Mouse (Mus musculus) liver, adult 2 months (tissue): Measurements from ENCODE around the gene Pnmt. TPM values are rescaled to one million over a fixed set of nuclear protein-coding genes. Genes with fewer than 3 reads are reported as not detected.
A peak's percentile ranks its signal among the peaks of the same experiment; 100 is the strongest.

Experiments used
- DNase-seq: peaks from one replicate; pipeline ENCODE4 v3.0.0-alpha.2; 2011; ENCODE audit warnings: low read depth, low spot score; ENCODE audit errors: extremely low read depth
- H3K27ac ChIP-seq: fragments of 200-500 bp; replicated peaks from 2 replicates; pipeline ENCODE4 v1.5.1; 2012; ENCODE audit warnings: low read depth, mild to moderate bottlenecking, control low read depth, inconsistent platforms, low read length; ENCODE audit not compliant: insufficient read depth
- H3K27me3 ChIP-seq: fragments of 200-500 bp; 2 replicates; pipeline ENCODE4 v1.6.1; 2012; ENCODE audit warnings: mild to moderate bottlenecking, moderate library complexity, low read length, inconsistent platforms; ENCODE audit not compliant: control insufficient read depth, insufficient read depth
- H3K36me3 ChIP-seq: fragments of 200-500 bp; 2 replicates; pipeline ENCODE4 v1.6.1; 2012; ENCODE audit warnings: low read length, inconsistent platforms; ENCODE audit not compliant: control insufficient read depth, insufficient read depth
- H3K4me1 ChIP-seq: fragments of 200-500 bp; 2 replicates; pipeline ENCODE4 v1.6.1; 2011; ENCODE audit warnings: low read length; ENCODE audit not compliant: control insufficient read depth, insufficient read depth
- H3K4me3 ChIP-seq: fragments of 200-500 bp; 2 replicates; pipeline ENCODE4 v1.5.1; 2011; ENCODE audit warnings: low read depth, mild to moderate bottlenecking, control low read depth, low read length, moderate library complexity; ENCODE audit not compliant: insufficient read depth
- H3K79me2 ChIP-seq: fragments of 200-500 bp; 2 replicates; pipeline ENCODE4 v1.6.1; 2012; ENCODE audit warnings: inconsistent platforms, mild to moderate bottlenecking, low read length, moderate library complexity; ENCODE audit not compliant: control insufficient read depth, insufficient read depth
- H3K9ac ChIP-seq: fragments of 200-500 bp; 2 replicates; pipeline ENCODE4 v1.6.1; 2012; ENCODE audit warnings: low read depth, mild to moderate bottlenecking, control low read depth, inconsistent platforms, low read length
- CTCF ChIP-seq: fragments of 200-500 bp; IDR thresholded peaks from 2 replicates; pipeline ENCODE4 v1.5.1; 2011; ENCODE audit warnings: low read depth, low read length, control low read depth
- POLR2A ChIP-seq: fragments of 200-500 bp; IDR thresholded peaks from 2 replicates; pipeline ENCODE4 v1.6.1; 2011; ENCODE audit warnings: low read length, control low read depth; ENCODE audit not compliant: insufficient read depth; ENCODE audit errors: extremely low read depth
- WGBS: fragments of 180-500 bp; shearing (Covaris S2); methylation state at CpG from one replicate; pipeline ENCODE4 v1.1.7; 2018; 5-methylcytosine and 5-hydroxymethylcytosine counted together
- polyA plus RNA-seq: library from polyadenylated mRNA; depleted of rRNA; stranded (reverse); fragments of >200 nt; gene quantifications from 2 replicates; pipeline ENCODE4 v1.2.3, GENCODE M21; 2012
- total RNA-seq: library from RNA; depleted of rRNA; stranded (reverse); fragments of >200 nt; gene quantifications from 2 replicates; pipeline ENCODE4 v1.2.3, GENCODE M21; 2014

Pnmt gene
- total and polyA plus RNA-seq, 2 experiments, result not detected

- no peak within 1 kb of the TSS for H3K9ac ChIP-seq
- H3K27me3 ChIP-seq, result 0 out of 2 replicates have a peak, but pooled peaks cover 4% of the 10 kb centered on the region
- TF ChIP-seq CTCF (no peak), POLR2A (no peak)
- DNase-seq, result no peak
- no peak within 1 kb of the TSS for H3K4me3 ChIP-seq
- no peak within 1 kb of the TSS for H3K27ac ChIP-seq
- H3K79me2 ChIP-seq, result no peaks in the 10 kb centered on the region
- H3K4me1 ChIP-seq, result no peaks in the 10 kb centered on the region; the same call in 1 of the 2 replicates
- H3K36me3 ChIP-seq, result no peaks in the 10 kb centered on the region
- WGBS, result 74% methylated on average over 14 of the region's 14 CpGs
These were observed 2.8 kb upstream of the Pnmt start, which contains the start of gene Tcap for GRCm38 (mm10) chr11:98383261-98384030. Gene Tcap, plus strand, starts transcription at chr11:98383811.

- WGBS, result 88% methylated on average over 20 of the region's 20 CpGs
- Histone ChIP-seq H3K27me3 (0 out of 2 replicates have a peak, but pooled peaks cover 4% of the 10 kb centered on the region), H3K79me2 (no peaks in the 10 kb centered on the region)
These were observed 2.0 kb upstream of the Pnmt start for GRCm38 (mm10) chr11:98384216-98384615.

GRCm38 (mm10) chr11:98384721-98385637 is 1.3 kb upstream of the Pnmt start:
- Histone ChIP-seq H3K79me2 (no peaks in the 10 kb centered on the region), H3K4me3 (no peak overlapping the region), H3K27ac (no peak overlapping the region), H3K36me3 (no peaks in the 10 kb centered on the region), H3K27me3 (0 out of 2 replicates have a peak, but pooled peaks cover 4% of the 10 kb centered on the region), H3K9ac (no peak overlapping the region), H3K4me1 (no peaks in the 10 kb centered on the region; the same call in 1 of the 2 replicates)
- no peak for TF ChIP-seq POLR2A
- TF ChIP-seq CTCF, result no peak
- WGBS, result 62% methylated on average over 8 of the region's 8 CpGs
- DNase-seq, result peak; percentile 47

More at GRCm38 (mm10) chr11:98384216-98384615, 2.0 kb upstream of the Pnmt start:
- Histone ChIP-seq H3K4me3 (no peak overlapping the region), H3K9ac (no peak overlapping the region), H3K36me3 (no peaks in the 10 kb centered on the region), H3K27ac (no peak overlapping the region), H3K4me1 (no peaks in the 10 kb centered on the region; the same call in 1 of the 2 replicates)
- TF ChIP-seq POLR2A, result no peak
- TF ChIP-seq CTCF, result no peak
- no peak for DNase-seq

- H3K4me1 ChIP-seq, result no peaks in the 10 kb centered on the region; the same call in 1 of the 2 replicates
- no peaks in the 10 kb centered on the region for H3K79me2 ChIP-seq
- H3K27ac ChIP-seq, result no peak overlapping the region
- H3K36me3 ChIP-seq, result no peaks in the 10 kb centered on the region
- H3K27me3 ChIP-seq, result 0 out of 2 replicates have a peak, but pooled peaks cover 4% of the 10 kb centered on the region
- TF ChIP-seq POLR2A (no peak), CTCF (no peak)
- DNase-seq, result no peak
- 20% methylated on average over 24 of the region's 24 CpGs for WGBS
- no peak overlapping the region for H3K9ac ChIP-seq
- H3K4me3 ChIP-seq, result no peak overlapping the region
These were observed 346 bp downstream of the Pnmt start for GRCm38 (mm10) chr11:98386596-98386995.

GRCm38 (mm10) chr11:98387056-98387577 is 867 bp downstream of the Pnmt start:
- Histone ChIP-seq H3K9ac (no peak overlapping the region), H3K27ac (no peak overlapping the region), H3K79me2 (no peaks in the 10 kb centered on the region), H3K27me3 (0 out of 2 replicates have a peak, but pooled peaks cover 4% of the 10 kb centered on the region), H3K4me1 (no peaks in the 10 kb centered on the region; the same call in 1 of the 2 replicates), H3K4me3 (no peak overlapping the region), H3K36me3 (no peaks in the 10 kb centered on the region)
- 58% methylated on average over 14 of the region's 14 CpGs for WGBS
- no peak for DNase-seq
- no peak for TF ChIP-seq CTCF
- no peak for TF ChIP-seq POLR2A
